Mouse (Mus musculus): ENCODE results near the gene Kcne3. TPM values are rescaled to one million over a fixed set of nuclear protein-coding genes. Genes with fewer than 3 reads are reported as not detected.

Gene Kcne3
- 0.85 and 1.3 TPM in 2 replicates for total RNA-seq (2021)
- long read RNA-seq = 0 reads

GRCm38 (mm10) chr7:100176269-100176668, at the start of gene Kcne3:
TSS of gene Kcne3 (plus strand) at chr7:100176502.
- DNase-seq = no peak

GRCm38 (mm10) chr7:100126514-100126913, 49.8 kb upstream of the Kcne3 start:
- no peak for DNase-seq

GRCm38 (mm10) chr7:100128262-100129041, 47.9 kb upstream of the Kcne3 start:
- DNase-seq = no peak

- DNase-seq = no peak
Observed at GRCm38 (mm10) chr7:100130592-100130991, 45.7 kb upstream of the Kcne3 start.

- no peak for DNase-seq
Observed at GRCm38 (mm10) chr7:100132379-100132778, 43.9 kb upstream of the Kcne3 start.

GRCm38 (mm10) chr7:100137038-100137437, 39.3 kb upstream of the Kcne3 start:
- peak; percentile 14 for DNase-seq

- DNase-seq = no peak
Observed at GRCm38 (mm10) chr7:100138075-100138474, 38.2 kb upstream of the Kcne3 start.

- DNase-seq = no peak
Observed at GRCm38 (mm10) chr7:100140591-100140990, 35.7 kb upstream of the Kcne3 start.

GRCm38 (mm10) chr7:100148586-100148985, 27.7 kb upstream of the Kcne3 start:
- no peak for DNase-seq

GRCm38 (mm10) chr7:100150086-100150485, 26.2 kb upstream of the Kcne3 start:
- no peak for DNase-seq

- DNase-seq = peak; percentile 5
Observed at GRCm38 (mm10) chr7:100150626-100151025, 25.7 kb upstream of the Kcne3 start.

- no peak for DNase-seq
Observed at GRCm38 (mm10) chr7:100157669-100158068, 18.6 kb upstream of the Kcne3 start.

GRCm38 (mm10) chr7:100159105-100159841, 17.0 kb upstream of the Kcne3 start, which contains the start of gene Lipt2:
TSS of gene Lipt2 (plus strand) at chr7:100159277.
- DNase-seq = peak; percentile 96

GRCm38 (mm10) chr7:100160006-100160405, 16.3 kb upstream of the Kcne3 start:
- no peak for DNase-seq

GRCm38 (mm10) chr7:100163506-100163905, 12.8 kb upstream of the Kcne3 start:
- DNase-seq = no peak

- DNase-seq = no peak
Observed at GRCm38 (mm10) chr7:100168654-100169053, 7.6 kb upstream of the Kcne3 start.

GRCm38 (mm10) chr7:100170756-100171155, 5.5 kb upstream of the Kcne3 start:
- DNase-seq = no peak

- peak; percentile 54 for DNase-seq
Observed at GRCm38 (mm10) chr7:100178016-100178890, 2.0 kb downstream of the Kcne3 start.

GRCm38 (mm10) chr7:100178891-100179233, 2.6 kb downstream of the Kcne3 start:
- DNase-seq = no peak

GRCm38 (mm10) chr7:100179394-100179793, 3.1 kb downstream of the Kcne3 start:
- DNase-seq = no peak

GRCm38 (mm10) chr7:100179836-100180407, 3.6 kb downstream of the Kcne3 start:
- no peak for DNase-seq

- DNase-seq = no peak
Observed at GRCm38 (mm10) chr7:100181176-100181575, 4.9 kb downstream of the Kcne3 start.
